Mouse (Mus musculus): ENCODE measurements around the gene Robo1. TPM values are rescaled to one million over a fixed set of nuclear protein-coding genes. Genes with fewer than 3 reads are reported as not detected.
A peak's percentile ranks its signal among the peaks of the same experiment; 100 is the strongest.

The Robo1 gene
- polyA plus RNA-seq, 1 experiment from 2014 or later: 49.9 TPM

GRCm38 (mm10) chr16:72765128-72765913, 457.2 kb downstream of the Robo1 start:
- no peak overlapping the region for H3K4me3 ChIP-seq
- H3K27me3 ChIP-seq (ENCODE audit: insufficient read depth, poor library complexity, severe bottlenecking): no peaks in the 10 kb centered on the region
- no peak overlapping the region for H3K27ac ChIP-seq
- WGBS: 88% methylated on average over 9 of the region's 9 CpGs
- no peak for DNase-seq (ENCODE audit: low spot score)
- H3K9me3 ChIP-seq: no peaks in the 10 kb centered on the region
- H3K4me1 ChIP-seq (replicated peaks): peaks cover 25% of the 10 kb centered on the region
- H3K36me3 ChIP-seq: no peaks in the 10 kb centered on the region

GRCm38 (mm10) chr16:72769214-72769834, 461.2 kb downstream of the Robo1 start:
- Histone ChIP-seq H3K4me3 (no peak overlapping the region), H3K27me3 (ENCODE audit: insufficient read depth, poor library complexity, severe bottlenecking) (no peaks in the 10 kb centered on the region), H3K36me3 (no peaks in the 10 kb centered on the region), H3K27ac (peak overlapping the region; percentile 73), H3K4me1 (replicated peaks) (peaks cover 56% of the 10 kb centered on the region), H3K9me3 (no peaks in the 10 kb centered on the region)
- no peak for DNase-seq (ENCODE audit: low spot score)
- WGBS: 69% methylated on average over 8 of the region's 8 CpGs

- 31% methylated on average over 5 of the region's 5 CpGs for WGBS
- peaks cover 59% of the 10 kb centered on the region for H3K4me1 ChIP-seq (replicated peaks)
- no peaks in the 10 kb centered on the region for H3K27me3 ChIP-seq (ENCODE audit: insufficient read depth, poor library complexity, severe bottlenecking)
- H3K4me3 ChIP-seq: no peak overlapping the region
- H3K9me3 ChIP-seq: no peaks in the 10 kb centered on the region
- DNase-seq (ENCODE audit: low spot score): no peak
- no peaks in the 10 kb centered on the region for H3K36me3 ChIP-seq
- peak overlapping the region; percentile 77 for H3K27ac ChIP-seq
Measured at GRCm38 (mm10) chr16:72772348-72772747, 464.2 kb downstream of the Robo1 start.

- DNase-seq (ENCODE audit: low spot score): peak; percentile 56
- Histone ChIP-seq H3K27me3 (ENCODE audit: insufficient read depth, poor library complexity, severe bottlenecking) (no peaks in the 10 kb centered on the region), H3K36me3 (no peaks in the 10 kb centered on the region), H3K4me3 (no peak overlapping the region), H3K9me3 (no peaks in the 10 kb centered on the region), H3K4me1 (replicated peaks) (peaks cover 59% of the 10 kb centered on the region), H3K27ac (peak overlapping the region; percentile 77; the same call in 1 of the 2 replicates)
- WGBS: 20% methylated on average over 7 of the region's 7 CpGs
Measured at GRCm38 (mm10) chr16:72773034-72773433, 464.9 kb downstream of the Robo1 start.

GRCm38 (mm10) chr16:72778520-72778919, 470.4 kb downstream of the Robo1 start:
- Histone ChIP-seq H3K27me3 (ENCODE audit: insufficient read depth, poor library complexity, severe bottlenecking) (no peaks in the 10 kb centered on the region), H3K27ac (0 out of 2 replicates have a peak overlapping the region, but pooled peaks have one; percentile 12), H3K36me3 (no peaks in the 10 kb centered on the region), H3K4me1 (replicated peaks) (peaks cover 21% of the 10 kb centered on the region), H3K4me3 (no peak overlapping the region), H3K9me3 (no peaks in the 10 kb centered on the region)
- WGBS: 67% methylated on average over 9 of the region's 9 CpGs
- DNase-seq (ENCODE audit: low spot score): no peak

GRCm38 (mm10) chr16:72782171-72782570, 474.1 kb downstream of the Robo1 start:
- H3K27me3 ChIP-seq (ENCODE audit: insufficient read depth, poor library complexity, severe bottlenecking): no peaks in the 10 kb centered on the region
- H3K27ac ChIP-seq: no peak overlapping the region
- WGBS: 81% methylated on average over 6 of the region's 6 CpGs
- no peaks in the 10 kb centered on the region for H3K9me3 ChIP-seq
- DNase-seq (ENCODE audit: low spot score): no peak
- H3K36me3 ChIP-seq: no peaks in the 10 kb centered on the region
- no peak overlapping the region for H3K4me3 ChIP-seq
- H3K4me1 ChIP-seq (replicated peaks): peaks cover 36% of the 10 kb centered on the region

GRCm38 (mm10) chr16:72786079-72786478, 478.0 kb downstream of the Robo1 start:
- WGBS: 85% methylated on average over 6 of the region's 6 CpGs
- no peaks in the 10 kb centered on the region for H3K36me3 ChIP-seq
- peak overlapping the region; percentile 50; the same call in 1 of the 2 replicates for H3K27ac ChIP-seq
- DNase-seq (ENCODE audit: low spot score): no peak
- H3K4me3 ChIP-seq: no peak overlapping the region
- H3K27me3 ChIP-seq (ENCODE audit: insufficient read depth, poor library complexity, severe bottlenecking): no peaks in the 10 kb centered on the region
- H3K9me3 ChIP-seq: no peaks in the 10 kb centered on the region
- peaks cover 54% of the 10 kb centered on the region for H3K4me1 ChIP-seq (replicated peaks)

- DNase-seq (ENCODE audit: low spot score): no peak
- peaks cover 54% of the 10 kb centered on the region for H3K4me1 ChIP-seq (replicated peaks)
- H3K27me3 ChIP-seq (ENCODE audit: insufficient read depth, poor library complexity, severe bottlenecking): no peaks in the 10 kb centered on the region
- H3K9me3 ChIP-seq: no peaks in the 10 kb centered on the region
- H3K36me3 ChIP-seq: no peaks in the 10 kb centered on the region
- H3K4me3 ChIP-seq: no peak overlapping the region
- no peak overlapping the region for H3K27ac ChIP-seq
- 78% methylated on average over 5 of the region's 5 CpGs for WGBS
Measured at GRCm38 (mm10) chr16:72786636-72787035, 478.5 kb downstream of the Robo1 start.

GRCm38 (mm10) chr16:72788017-72788416, 479.9 kb downstream of the Robo1 start:
- Histone ChIP-seq H3K4me3 (no peak overlapping the region), H3K36me3 (0 out of 2 replicates have a peak, but pooled peaks cover 4% of the 10 kb centered on the region), H3K27me3 (ENCODE audit: insufficient read depth, poor library complexity, severe bottlenecking) (no peaks in the 10 kb centered on the region), H3K9me3 (no peaks in the 10 kb centered on the region), H3K4me1 (replicated peaks) (peaks cover 50% of the 10 kb centered on the region), H3K27ac (peak overlapping the region; percentile 72)
- peak; percentile 67 for DNase-seq (ENCODE audit: low spot score)
- WGBS: 22% methylated on average over 7 of the region's 7 CpGs

GRCm38 (mm10) chr16:72791181-72791705, 483.1 kb downstream of the Robo1 start:
- DNase-seq (ENCODE audit: low spot score): no peak
- 0 out of 2 replicates have a peak, but pooled peaks cover 4% of the 10 kb centered on the region for H3K36me3 ChIP-seq
- no peaks in the 10 kb centered on the region for H3K27me3 ChIP-seq (ENCODE audit: insufficient read depth, poor library complexity, severe bottlenecking)
- H3K27ac ChIP-seq: no peak overlapping the region
- no peaks in the 10 kb centered on the region for H3K9me3 ChIP-seq
- 94% methylated on average over 9 of the region's 9 CpGs for WGBS
- no peak overlapping the region for H3K4me3 ChIP-seq
- peaks cover 50% of the 10 kb centered on the region for H3K4me1 ChIP-seq (replicated peaks)

GRCm38 (mm10) chr16:72794692-72795378, 486.7 kb downstream of the Robo1 start:
- H3K9me3 ChIP-seq: no peaks in the 10 kb centered on the region
- no peak overlapping the region for H3K4me3 ChIP-seq
- WGBS: 70% methylated on average over 6 of the region's 6 CpGs
- no peaks in the 10 kb centered on the region for H3K27me3 ChIP-seq (ENCODE audit: insufficient read depth, poor library complexity, severe bottlenecking)
- H3K4me1 ChIP-seq (replicated peaks): peaks cover 34% of the 10 kb centered on the region
- H3K27ac ChIP-seq: no peak overlapping the region
- no peak for DNase-seq (ENCODE audit: low spot score)
- H3K36me3 ChIP-seq: 0 out of 2 replicates have a peak, but pooled peaks cover 4% of the 10 kb centered on the region

GRCm38 (mm10) chr16:72795379-72795712, 487.2 kb downstream of the Robo1 start:
- WGBS: 87% methylated on average over 1 of the region's 1 CpGs
- H3K9me3 ChIP-seq: no peaks in the 10 kb centered on the region
- DNase-seq (ENCODE audit: low spot score): no peak
- H3K36me3 ChIP-seq: 0 out of 2 replicates have a peak, but pooled peaks cover 4% of the 10 kb centered on the region
- 0 out of 2 replicates have a peak overlapping the region, but pooled peaks have one; percentile 50 for H3K27ac ChIP-seq
- peaks cover 39% of the 10 kb centered on the region for H3K4me1 ChIP-seq (replicated peaks)
- no peaks in the 10 kb centered on the region for H3K27me3 ChIP-seq (ENCODE audit: insufficient read depth, poor library complexity, severe bottlenecking)
- H3K4me3 ChIP-seq: no peak overlapping the region

All from hindbrain, embryonic 10.5 days (tissue).